Mouse (Mus musculus): ENCODE results near the gene Rps4x. TPM values are rescaled to one million over a fixed set of nuclear protein-coding genes. Genes with fewer than 3 reads are reported as not detected.

Gene Rps4x
- polyA plus RNA-seq (2014; fragmentation: Illumina TruSeq; extraction: RNeasy Lipid Tissue Mini Kit (QIAGEN cat#74804); ENCODE audit: low read depth, low replicate concordance): 65.2 TPM

GRCm38 (mm10) chrX:102188712-102189497 is at the start of gene Rps4x:
Gene Rps4x, minus strand, starts transcription at chrX:102189394.

GRCm38 (mm10) chrX:102156618-102157422 is 32.4 kb downstream of the Rps4x start, which contains the start of gene Ercc6l:
Gene Ercc6l, minus strand, starts transcription at chrX:102157091.

Other genes starting within 250 kb of the Rps4x start
- 0.10 TPM for gene Rtl5, start 118.1 kb downstream of the Rps4x start, polyA plus RNA-seq (2014; fragmentation: Illumina TruSeq; extraction: RNeasy Lipid Tissue Mini Kit (QIAGEN cat#74804); ENCODE audit: low read depth, low replicate concordance)
- 49.4 TPM for gene Pin4, start 69.9 kb downstream of the Rps4x start, polyA plus RNA-seq (2014; fragmentation: Illumina TruSeq; extraction: RNeasy Lipid Tissue Mini Kit (QIAGEN cat#74804); ENCODE audit: low read depth, low replicate concordance)
- gene Ercc6l, start 32.3 kb downstream of the Rps4x start, polyA plus RNA-seq (2014; fragmentation: Illumina TruSeq; extraction: RNeasy Lipid Tissue Mini Kit (QIAGEN cat#74804); ENCODE audit: low read depth, low replicate concordance): 3.3 TPM
- gene Cited1, start 62.8 kb upstream of the Rps4x start, polyA plus RNA-seq (2014; fragmentation: Illumina TruSeq; extraction: RNeasy Lipid Tissue Mini Kit (QIAGEN cat#74804); ENCODE audit: low read depth, low replicate concordance): 1.6 TPM

All from testis, adult 10 weeks (tissue).